Mouse (Mus musculus) C2C12 (cell line): ENCODE results near the gene Tmem253. TPM values are rescaled to one million over a fixed set of nuclear protein-coding genes. Genes with fewer than 3 reads are reported as not detected.
A peak's percentile ranks its signal among the peaks of the same experiment; 100 is the strongest.
"Not testable (repeated sequence)": the region's sequence is repeated elsewhere in the genome, so short reads cannot be mapped to it uniquely, and the experiment has no call there.

Source experiments
- H3K27me3 ChIP-seq: one replicate; pipeline ENCODE4 v1.6.1; 2011; ENCODE audit not compliant: control insufficient read depth, insufficient read depth, insufficient read length
- H3K36me3 ChIP-seq: one replicate; pipeline ENCODE4 v1.6.1; 2011; ENCODE audit not compliant: control insufficient read depth, insufficient read depth
- H3K4me3 ChIP-seq: one replicate; pipeline ENCODE4 v1.5.1; 2011; ENCODE audit warnings: mild to moderate bottlenecking, control low read depth; ENCODE audit not compliant: poor library complexity, insufficient read depth, severe bottlenecking
- H3K79me2 ChIP-seq: one replicate; pipeline ENCODE4 v1.6.1; 2011; ENCODE audit not compliant: control insufficient read depth, insufficient read depth
- H3K79me3 ChIP-seq: one replicate; pipeline ENCODE4 v1.6.1; 2011; ENCODE audit warnings: low read depth, control low read depth
- H3ac ChIP-seq: one replicate; pipeline ENCODE3; 2011; ENCODE audit warnings: low read depth; ENCODE audit not compliant: control insufficient read depth, insufficient read length
- CEBPB ChIP-seq: IDR thresholded peaks from one replicate; pipeline ENCODE4 v1.6.1; 2011; ENCODE audit warnings: low read depth, mild to moderate bottlenecking, control low read depth, moderate library complexity
- CTCF ChIP-seq: IDR thresholded peaks from one replicate; pipeline ENCODE4 v1.5.1; 2011; ENCODE audit not compliant: control insufficient read depth, insufficient read depth, insufficient read length
- FOSL1 ChIP-seq: IDR thresholded peaks from one replicate; pipeline ENCODE4 v1.8.0; 2011; ENCODE audit warnings: mild to moderate bottlenecking, low read length; ENCODE audit not compliant: poor library complexity, insufficient read depth, severe bottlenecking
- MAX ChIP-seq: IDR thresholded peaks from one replicate; pipeline ENCODE4 v1.6.1; 2011; ENCODE audit warnings: mild to moderate bottlenecking, control low read depth
- MYOD1 ChIP-seq: IDR thresholded peaks from one replicate; pipeline ENCODE4 v1.6.1; 2011; ENCODE audit warnings: low read depth; ENCODE audit not compliant: control insufficient read depth, insufficient read length
- MYOG ChIP-seq: IDR thresholded peaks from one replicate; pipeline ENCODE4 v1.6.1; 2011; ENCODE audit not compliant: control insufficient read depth, insufficient read length; ENCODE audit errors: extremely low read depth
- USF1 ChIP-seq: IDR thresholded peaks from one replicate; pipeline ENCODE4 v1.6.1; 2011; ENCODE audit warnings: low read depth, mild to moderate bottlenecking, control low read depth, moderate library complexity
- polyA plus RNA-seq: library from polyadenylated mRNA; unstranded; fragments of >200 nt; fragmentation: generic; extraction: Trizol; gene quantifications from one replicate; pipeline ENCODE4 v1.2.1, GENCODE M21; 2012; ENCODE audit warnings: missing spikeins

Gene Tmem253
- polyA plus RNA-seq, 1 experiment = 0.46 TPM

DNA sequence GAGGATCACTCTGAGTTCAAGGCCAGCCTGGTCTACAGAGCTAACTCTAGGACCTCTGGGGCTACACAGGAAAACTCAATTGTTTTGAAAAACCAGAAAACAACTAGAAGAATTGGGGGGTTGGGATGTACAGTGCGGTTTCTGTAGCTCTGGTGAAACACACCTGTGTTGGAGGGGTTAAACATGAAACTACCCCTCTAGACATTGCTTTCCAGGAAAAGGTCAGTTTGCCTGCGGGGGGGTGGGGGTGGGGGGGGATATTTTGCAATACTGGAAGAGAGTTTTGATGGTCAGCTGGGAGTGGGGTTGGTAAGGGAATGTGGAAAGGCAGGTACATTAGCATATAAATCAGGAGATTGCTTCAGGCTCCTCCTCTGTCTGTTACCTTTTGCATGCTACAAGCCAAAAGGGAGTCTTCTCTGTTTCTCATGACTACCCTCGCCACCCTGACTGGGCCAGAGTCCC lies 6.8 kb downstream of the Tmem253 start:
- Histone ChIP-seq H3K27me3 (no peaks in the 10 kb centered on the region), H3K79me3 (peaks cover 2% of the 10 kb centered on the region), H3K36me3 (no peaks in the 10 kb centered on the region), H3ac (no peak overlapping the region), H3K4me3 (no peak overlapping the region), H3K79me2 (peaks cover 20% of the 10 kb centered on the region)
- no peak for TF ChIP-seq MAX
- no peak for TF ChIP-seq USF1
- no peak for TF ChIP-seq FOSL1
- no peak for TF ChIP-seq MYOD1
- no peak for TF ChIP-seq CTCF
- no peak for TF ChIP-seq CEBPB
- no peak for TF ChIP-seq MYOG

DNA sequence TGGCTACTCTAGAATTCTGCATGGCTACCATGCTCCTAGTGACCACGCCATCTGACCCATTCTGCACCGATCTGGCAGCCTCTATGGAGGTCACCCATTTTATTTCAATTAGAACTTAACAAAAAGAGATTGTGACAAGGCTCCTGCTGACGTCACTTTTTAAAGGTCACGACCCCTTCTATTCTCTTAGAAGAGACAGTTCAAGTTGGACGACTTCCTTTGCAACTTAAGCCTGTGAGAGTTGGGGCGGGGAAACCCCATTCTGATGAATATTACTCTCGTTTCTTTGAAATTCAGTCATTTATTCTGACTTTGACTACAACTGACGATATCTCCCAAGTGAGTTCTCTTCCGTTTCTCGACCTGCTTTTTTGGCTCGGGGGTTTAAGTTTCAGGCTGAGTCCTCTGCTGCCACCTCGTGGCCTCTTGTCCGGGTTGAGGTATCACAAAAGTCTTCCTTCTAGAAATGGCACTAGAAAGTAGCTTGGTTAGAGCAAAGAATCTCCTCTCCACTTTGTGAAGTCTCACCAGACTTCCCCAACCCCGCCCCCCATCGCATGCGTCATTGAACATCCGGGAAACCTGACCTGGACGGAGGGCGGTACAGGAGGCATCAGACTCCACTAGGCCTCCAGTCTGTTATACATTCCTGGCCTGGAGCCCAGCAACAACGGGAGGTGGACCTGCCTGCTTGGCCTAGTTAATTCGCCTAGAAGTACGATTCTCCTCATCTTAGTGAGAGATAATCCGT lies 7.4 kb downstream of the Tmem253 start:
- TF ChIP-seq MYOD1 (no peak), CEBPB (no peak), MAX (no peak), FOSL1 (no peak), USF1 (no peak), MYOG (no peak), CTCF (no peak)
- Histone ChIP-seq H3ac (peak overlapping the region; percentile 8), H3K27me3 (no peaks in the 10 kb centered on the region), H3K4me3 (no peak overlapping the region), H3K79me3 (peaks cover 2% of the 10 kb centered on the region), H3K79me2 (peaks cover 16% of the 10 kb centered on the region), H3K36me3 (no peaks in the 10 kb centered on the region)

DNA sequence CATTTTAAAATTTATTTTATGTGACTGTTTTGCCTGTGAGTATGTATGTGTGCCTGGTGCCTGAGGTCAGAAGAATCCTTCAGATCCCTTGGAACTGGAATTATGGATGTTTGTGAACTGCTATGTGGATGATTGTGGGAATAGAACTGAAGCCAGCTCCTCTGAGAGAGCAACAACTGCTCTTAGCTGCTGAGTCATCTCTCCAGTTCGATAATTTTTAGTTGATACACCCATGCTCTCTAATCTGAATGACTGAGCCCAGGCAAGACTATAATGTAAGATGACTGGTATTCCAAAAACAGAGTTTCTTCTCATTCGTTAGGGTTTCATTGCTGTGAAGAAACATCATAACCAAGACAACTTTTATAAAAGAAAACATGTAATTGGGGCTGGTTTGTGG lies 8.7 kb downstream of the Tmem253 start:
- no peaks in the 10 kb centered on the region for H3K27me3 ChIP-seq
- no peaks in the 10 kb centered on the region for H3K79me3 ChIP-seq
- no peak overlapping the region for H3K4me3 ChIP-seq
- no peak overlapping the region for H3ac ChIP-seq
- no peak for TF ChIP-seq MYOG
- TF ChIP-seq FOSL1 = no peak
- no peak for TF ChIP-seq CTCF
- TF ChIP-seq CEBPB = no peak
- no peak for TF ChIP-seq USF1
- TF ChIP-seq MYOD1 = no peak
- TF ChIP-seq MAX = no peak
- H3K79me2 ChIP-seq = peaks cover 4% of the 10 kb centered on the region
- H3K36me3 ChIP-seq = no peaks in the 10 kb centered on the region

DNA sequence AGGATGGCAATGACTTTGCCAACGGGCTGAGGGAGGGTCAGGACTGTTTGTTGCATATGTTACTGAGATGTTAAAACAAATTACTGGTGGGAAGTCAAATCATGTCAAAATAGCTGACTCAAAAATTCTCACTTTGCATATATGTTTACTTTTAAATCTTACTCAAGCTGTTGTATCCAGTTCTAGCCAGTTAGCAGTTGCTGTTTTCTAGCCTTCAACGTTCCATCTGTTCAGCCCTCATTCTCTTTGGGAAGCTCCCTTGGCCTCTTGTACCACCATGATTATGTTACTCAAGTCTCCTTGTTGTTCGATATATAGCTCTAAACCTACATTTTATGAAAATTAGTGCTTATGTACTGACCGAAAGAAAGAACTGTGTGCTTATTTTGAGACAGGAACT lies 10.9 kb downstream of the Tmem253 start:
- H3ac ChIP-seq = no peak overlapping the region
- H3K36me3 ChIP-seq = no peaks in the 10 kb centered on the region
- no peaks in the 10 kb centered on the region for H3K79me3 ChIP-seq
- no peaks in the 10 kb centered on the region for H3K79me2 ChIP-seq
- H3K27me3 ChIP-seq = no peaks in the 10 kb centered on the region
- TF ChIP-seq CTCF = no peak
- no peak for TF ChIP-seq FOSL1
- TF ChIP-seq MYOG = no peak
- no peak for TF ChIP-seq USF1
- TF ChIP-seq MYOD1 = no peak
- TF ChIP-seq CEBPB = no peak
- TF ChIP-seq MAX = no peak
- H3K4me3 ChIP-seq = no peak overlapping the region

DNA sequence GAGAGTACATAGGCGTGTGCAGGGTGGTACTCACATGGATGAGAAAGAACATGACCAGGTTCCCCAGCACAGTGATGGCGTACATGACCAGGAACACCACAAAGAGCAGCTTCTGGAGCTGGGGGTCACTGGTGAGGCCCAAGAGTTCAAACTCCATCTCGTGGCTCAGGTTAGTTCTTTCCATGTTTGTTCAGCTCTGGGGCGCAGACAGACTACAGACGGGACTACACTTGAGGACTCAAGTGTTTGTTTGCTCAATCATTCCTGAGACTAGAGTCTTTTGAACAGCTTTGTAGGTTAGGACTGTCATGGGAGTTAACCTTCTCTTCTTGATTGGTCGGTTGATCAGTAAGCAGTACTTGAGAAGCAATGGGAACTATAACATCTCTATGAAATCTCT lies 20.5 kb downstream of the Tmem253 start:
- TF ChIP-seq FOSL1 (no peak), MYOD1 (no peak), CEBPB (no peak), USF1 (no peak)
- Histone ChIP-seq H3K36me3 (no peaks in the 10 kb centered on the region), H3K79me3 (no peaks in the 10 kb centered on the region), H3K4me3 (no peak overlapping the region), H3K79me2 (no peaks in the 10 kb centered on the region), H3K27me3 (peaks cover 3% of the 10 kb centered on the region), H3ac (no peak overlapping the region)

DNA sequence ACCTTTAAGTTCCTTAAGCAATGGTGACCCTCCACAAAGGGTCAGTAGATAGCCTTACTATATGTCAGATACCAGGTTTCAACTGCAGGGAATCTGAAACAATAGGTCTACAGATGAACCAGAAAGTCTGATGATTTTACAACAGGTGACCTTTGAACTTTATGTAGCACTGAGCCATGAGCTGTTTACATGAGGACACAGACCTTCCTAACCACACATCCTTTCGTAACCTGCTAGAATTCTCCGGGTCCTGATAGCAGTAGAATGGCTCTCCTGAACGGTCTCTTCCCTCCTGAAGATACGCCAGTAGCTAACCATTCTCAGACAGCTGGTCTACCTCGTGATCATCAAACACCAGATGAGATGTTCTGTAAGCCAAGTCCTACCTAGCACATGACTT lies 23.9 kb downstream of the Tmem253 start:
- H3K79me3 ChIP-seq = no peaks in the 10 kb centered on the region
- H3K79me2 ChIP-seq = no peaks in the 10 kb centered on the region
- no peak overlapping the region for H3K4me3 ChIP-seq
- TF ChIP-seq MYOG = no peak
- no peak for TF ChIP-seq CEBPB
- TF ChIP-seq MYOD1 = no peak
- no peak for TF ChIP-seq USF1
- TF ChIP-seq CTCF = no peak
- no peak for TF ChIP-seq FOSL1
- TF ChIP-seq MAX = no peak
- H3K36me3 ChIP-seq = no peaks in the 10 kb centered on the region
- H3K27me3 ChIP-seq = peaks cover 9% of the 10 kb centered on the region
- H3ac ChIP-seq = no peak overlapping the region

DNA sequence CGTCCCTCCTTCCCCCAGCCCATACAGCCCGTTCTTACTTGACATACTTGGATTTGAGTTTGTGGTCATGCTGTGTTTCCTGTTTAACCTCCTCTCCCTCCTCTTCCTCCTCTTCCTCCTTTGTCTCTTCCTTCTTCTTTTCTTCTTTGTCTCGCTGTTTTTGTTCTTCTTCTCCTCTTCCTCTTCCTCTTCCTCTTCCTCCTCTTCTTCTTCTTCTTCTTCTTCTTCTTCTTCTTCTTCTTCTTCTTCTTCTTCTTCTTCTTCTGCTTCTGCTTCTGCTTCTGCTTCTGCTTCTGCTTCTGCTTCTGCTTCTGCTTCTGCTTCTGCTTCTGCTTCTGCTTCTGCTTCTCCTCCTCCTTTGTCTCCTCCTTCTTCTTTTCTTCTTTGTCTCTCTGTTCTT lies 26.9 kb downstream of the Tmem253 start, which contains the start of gene Olfr221:
TSS of gene Olfr221 (minus strand) at position 101 of the 400 bp plus-strand sequence.
- not testable (repeated sequence) for H3K79me2 ChIP-seq, H3K79me3 ChIP-seq, H3K27me3 ChIP-seq, H3K36me3 ChIP-seq, H3ac ChIP-seq, H3K4me3 ChIP-seq
